Mouse (Mus musculus) hindbrain, embryonic 14.5 days (tissue): ENCODE results near the gene Nipal1. TPM values are rescaled to one million over a fixed set of nuclear protein-coding genes. Genes with fewer than 3 reads are reported as not detected.

Experiments
- ATAC-seq: fragments of 200-750 bp; cut with Nextera tagmentation; 2 replicates; pipeline ENCODE4 v1.8.0; 2017; ENCODE audit warnings: moderate number of reproducible peaks, mild to moderate bottlenecking, moderate TSS enrichment, moderate library complexity; ENCODE audit not compliant: low FRiP score
- DNase-seq: peaks from one replicate; pipeline ENCODE4 v3.0.0-alpha.2; 2015; ENCODE audit warnings: low spot score
- H3K27ac ChIP-seq: fragments of 300-500 bp; sonication (generic); 2 replicates; pipeline ENCODE4 v1.5.1; 2014; ENCODE audit warnings: mild to moderate bottlenecking, moderate library complexity
- H3K27me3 ChIP-seq: fragments of 300-500 bp; sonication (generic); 2 replicates; pipeline ENCODE4 v1.6.1; 2014; ENCODE audit warnings: mild to moderate bottlenecking, low read length, mixed read lengths; ENCODE audit not compliant: control insufficient read depth, insufficient read depth
- H3K36me3 ChIP-seq: fragments of 300-500 bp; sonication (generic); replicated peaks from 2 replicates; pipeline ENCODE4 v1.6.1; 2014; ENCODE audit not compliant: control insufficient read depth, insufficient read depth
- H3K4me1 ChIP-seq: fragments of 300-500 bp; sonication (generic); replicated peaks from 2 replicates; pipeline ENCODE4 v1.6.1; 2014; ENCODE audit warnings: antibody characterized with exemption, low read length, mixed read lengths; ENCODE audit not compliant: control insufficient read depth, insufficient read depth
- H3K4me2 ChIP-seq: fragments of 300-500 bp; sonication (generic); replicated peaks from 2 replicates; pipeline ENCODE4 v1.6.1; 2014; ENCODE audit warnings: mild to moderate bottlenecking, moderate library complexity
- H3K4me3 ChIP-seq: fragments of 300-500 bp; sonication (generic); replicated peaks from 2 replicates; pipeline ENCODE4 v1.5.1; 2014; ENCODE audit warnings: mild to moderate bottlenecking, low read length
- H3K9ac ChIP-seq: fragments of 300-500 bp; sonication (generic); 2 replicates; pipeline ENCODE4 v1.6.1; 2014
- H3K9me3 ChIP-seq: fragments of 300-500 bp; sonication (generic); 2 replicates; pipeline ENCODE4 v1.6.1; 2016; ENCODE audit warnings: low read length; ENCODE audit not compliant: control insufficient read depth
- WGBS: fragments of 180-500 bp; shearing (Covaris S2); extraction: QIAGEN DNeasy Blood & Tissue Kit; methylation state at CpG from one replicate; pipeline ENCODE4 v1.1.7; 2014; 5-methylcytosine and 5-hydroxymethylcytosine counted together
- polyA plus RNA-seq: library from polyadenylated mRNA; unstranded; fragments of >200 nt; fragmentation: Nextera tagmentation; extraction: Ambion mirVana; gene quantifications from 2 replicates; pipeline ENCODE4 v1.2.1, GENCODE M21; 2014

Nipal1 gene
- polyA plus RNA-seq: 0.76 and 0.93 TPM in 2 replicates

GRCm38 (mm10) chr5:72647418-72647907 is at the start of gene Nipal1:
TSS of gene Nipal1 (plus strand) at chr5:72647795.
- H3K36me3 ChIP-seq: no peaks in the 10 kb centered on the region
- H3K4me1 ChIP-seq: no peaks in the 10 kb centered on the region
- peaks cover 24% of the 10 kb centered on the region for H3K27me3 ChIP-seq
- peak; percentile 93 for ATAC-seq
- DNase-seq: peak; percentile 46
- no peaks in the 10 kb centered on the region for H3K9me3 ChIP-seq
- no peak within 1 kb of the TSS for H3K27ac ChIP-seq
- under 1% methylated on average over 25 of the region's 25 CpGs for WGBS
- H3K9ac ChIP-seq: peak within 1 kb of the TSS; percentile 25; the same call in 1 of the 2 replicates
- peak within 1 kb of the TSS; percentile 78 for H3K4me2 ChIP-seq
- H3K4me3 ChIP-seq: peak within 1 kb of the TSS; percentile 39

GRCm38 (mm10) chr5:72601006-72601405 is 46.6 kb upstream of the Nipal1 start:
- ATAC-seq: no peak
- no peak overlapping the region for H3K4me3 ChIP-seq
- no peaks in the 10 kb centered on the region for H3K4me1 ChIP-seq
- H3K27ac ChIP-seq: no peak overlapping the region
- 11% methylated on average over 5 of the region's 5 CpGs for WGBS
- DNase-seq: peak; percentile 28
- H3K27me3 ChIP-seq: no peaks in the 10 kb centered on the region
- H3K9me3 ChIP-seq: no peaks in the 10 kb centered on the region
- no peaks in the 10 kb centered on the region for H3K36me3 ChIP-seq
- H3K4me2 ChIP-seq: no peak overlapping the region
- H3K9ac ChIP-seq: no peak overlapping the region

GRCm38 (mm10) chr5:72603138-72603537 is 44.5 kb upstream of the Nipal1 start:
- ATAC-seq (no peak), DNase-seq (no peak)
- Histone ChIP-seq H3K36me3 (no peaks in the 10 kb centered on the region), H3K27me3 (no peaks in the 10 kb centered on the region), H3K4me2 (no peak overlapping the region), H3K4me1 (no peaks in the 10 kb centered on the region), H3K9ac (no peak overlapping the region), H3K27ac (no peak overlapping the region), H3K9me3 (no peaks in the 10 kb centered on the region), H3K4me3 (no peak overlapping the region)
- WGBS: 91% methylated on average over 4 of the region's 4 CpGs

- no peak overlapping the region for H3K4me3 ChIP-seq
- DNase-seq: no peak
- no peaks in the 10 kb centered on the region for H3K9me3 ChIP-seq
- no peaks in the 10 kb centered on the region for H3K27me3 ChIP-seq
- no peak for ATAC-seq
- 90% methylated on average over 4 of the region's 4 CpGs for WGBS
- H3K4me1 ChIP-seq: no peaks in the 10 kb centered on the region
- H3K4me2 ChIP-seq: no peak overlapping the region
- no peaks in the 10 kb centered on the region for H3K36me3 ChIP-seq
- H3K9ac ChIP-seq: no peak overlapping the region
- H3K27ac ChIP-seq: no peak overlapping the region
Measured at GRCm38 (mm10) chr5:72617413-72617812, 30.2 kb upstream of the Nipal1 start.

GRCm38 (mm10) chr5:72621022-72621421 is 26.6 kb upstream of the Nipal1 start:
- no peak overlapping the region for H3K4me3 ChIP-seq
- DNase-seq (no peak), ATAC-seq (no peak)
- no peaks in the 10 kb centered on the region for H3K27me3 ChIP-seq
- H3K9me3 ChIP-seq: no peaks in the 10 kb centered on the region
- no peak overlapping the region for H3K9ac ChIP-seq
- 92% methylated on average over 1 of the region's 1 CpGs for WGBS
- no peak overlapping the region for H3K4me2 ChIP-seq
- H3K27ac ChIP-seq: no peak overlapping the region
- H3K36me3 ChIP-seq: no peaks in the 10 kb centered on the region
- H3K4me1 ChIP-seq: no peaks in the 10 kb centered on the region

GRCm38 (mm10) chr5:72630026-72630425 is 17.6 kb upstream of the Nipal1 start:
- Histone ChIP-seq H3K27ac (no peak overlapping the region), H3K36me3 (no peaks in the 10 kb centered on the region), H3K27me3 (no peaks in the 10 kb centered on the region), H3K9ac (no peak overlapping the region), H3K4me2 (no peak overlapping the region), H3K4me3 (no peak overlapping the region), H3K9me3 (no peaks in the 10 kb centered on the region), H3K4me1 (no peaks in the 10 kb centered on the region)
- 92% methylated on average over 6 of the region's 6 CpGs for WGBS
- DNase-seq (no peak), ATAC-seq (no peak)

GRCm38 (mm10) chr5:72634791-72635271 is 12.8 kb upstream of the Nipal1 start:
- Histone ChIP-seq H3K27ac (no peak overlapping the region), H3K9me3 (no peaks in the 10 kb centered on the region), H3K4me1 (no peaks in the 10 kb centered on the region), H3K27me3 (no peaks in the 10 kb centered on the region), H3K36me3 (no peaks in the 10 kb centered on the region), H3K4me3 (no peak overlapping the region), H3K9ac (no peak overlapping the region), H3K4me2 (no peak overlapping the region)
- no peak for DNase-seq
- WGBS: 91% methylated on average over 9 of the region's 9 CpGs
- no peak for ATAC-seq

GRCm38 (mm10) chr5:72636122-72636521 is 11.5 kb upstream of the Nipal1 start:
- 64% methylated on average over 3 of the region's 3 CpGs for WGBS
- ATAC-seq: no peak

GRCm38 (mm10) chr5:72636576-72636975 is 11.0 kb upstream of the Nipal1 start:
- DNase-seq: no peak
- no peaks in the 10 kb centered on the region for H3K4me1 ChIP-seq
- H3K9me3 ChIP-seq: no peaks in the 10 kb centered on the region
- H3K36me3 ChIP-seq: no peaks in the 10 kb centered on the region
- no peak overlapping the region for H3K9ac ChIP-seq
- no peak overlapping the region for H3K4me3 ChIP-seq
- H3K27me3 ChIP-seq: no peaks in the 10 kb centered on the region
- no peak overlapping the region for H3K27ac ChIP-seq
- ATAC-seq: no peak
- 88% methylated on average over 3 of the region's 3 CpGs for WGBS
- no peak overlapping the region for H3K4me2 ChIP-seq

More at GRCm38 (mm10) chr5:72636122-72636521, 11.5 kb upstream of the Nipal1 start:
- Histone ChIP-seq H3K27ac (no peak overlapping the region), H3K9ac (no peak overlapping the region), H3K4me1 (no peaks in the 10 kb centered on the region), H3K4me3 (no peak overlapping the region), H3K4me2 (no peak overlapping the region), H3K36me3 (no peaks in the 10 kb centered on the region), H3K9me3 (no peaks in the 10 kb centered on the region), H3K27me3 (no peaks in the 10 kb centered on the region)
- no peak for DNase-seq

- Histone ChIP-seq H3K4me3 (no peak overlapping the region), H3K4me1 (no peaks in the 10 kb centered on the region), H3K27ac (no peak overlapping the region), H3K27me3 (no peaks in the 10 kb centered on the region), H3K36me3 (no peaks in the 10 kb centered on the region), H3K9me3 (no peaks in the 10 kb centered on the region), H3K4me2 (no peak overlapping the region), H3K9ac (no peak overlapping the region)
- no peak for DNase-seq
- ATAC-seq: no peak
- 97% methylated on average over 1 of the region's 1 CpGs for whole genome bisulfite sequencing
Measured at GRCm38 (mm10) chr5:72640072-72640471, 7.5 kb upstream of the Nipal1 start.
